Mouse (Mus musculus): ENCODE measurements around the gene Intu. TPM values are rescaled to one million over a fixed set of nuclear protein-coding genes. Genes with fewer than 3 reads are reported as not detected.
A peak's percentile ranks its signal among the peaks of the same experiment; 100 is the strongest.

Intu gene
- polyA plus RNA-seq, 1 experiment from 2014 or later, result 3.9 TPM

GRCm38 (mm10) chr3:40508927-40509576 is 22.0 kb upstream of the Intu start:
- H3K4me2 ChIP-seq (ENCODE audit: low read depth, low read length), result no peak overlapping the region
- no peaks in the 10 kb centered on the region for H3K4me1 ChIP-seq (ENCODE audit: control insufficient read depth, insufficient read depth, low read length)
- H3K36me3 ChIP-seq (ENCODE audit: control insufficient read depth, insufficient read depth, low read length), result no peaks in the 10 kb centered on the region
- H3K4me3 ChIP-seq (ENCODE audit: low read depth, low read length), result no peak overlapping the region
- H3K9me3 ChIP-seq (ENCODE audit: control insufficient read depth, low read length), result no peaks in the 10 kb centered on the region
- ATAC-seq (ENCODE audit: low read depth), result no peak
- H3K27me3 ChIP-seq (ENCODE audit: control insufficient read depth, insufficient read depth, low read length), result no peaks in the 10 kb centered on the region
- WGBS, result 79% methylated on average over 6 of the region's 6 CpGs
- no peak overlapping the region for H3K9ac ChIP-seq (replicated peaks; ENCODE audit: low read depth, low read length)
- H3K27ac ChIP-seq (ENCODE audit: low read depth, low read length), result no peak overlapping the region

- ATAC-seq (ENCODE audit: low read depth), result no peak
- Histone ChIP-seq H3K4me3 (ENCODE audit: low read depth, low read length) (no peak overlapping the region), H3K4me1 (ENCODE audit: control insufficient read depth, insufficient read depth, low read length) (no peaks in the 10 kb centered on the region), H3K9me3 (ENCODE audit: control insufficient read depth, low read length) (no peaks in the 10 kb centered on the region), H3K4me2 (ENCODE audit: low read depth, low read length) (no peak overlapping the region), H3K9ac (replicated peaks; ENCODE audit: low read depth, low read length) (no peak overlapping the region), H3K27ac (ENCODE audit: low read depth, low read length) (no peak overlapping the region), H3K36me3 (ENCODE audit: control insufficient read depth, insufficient read depth, low read length) (no peaks in the 10 kb centered on the region), H3K27me3 (ENCODE audit: control insufficient read depth, insufficient read depth, low read length) (no peaks in the 10 kb centered on the region)
- WGBS, result 66% methylated on average over 6 of the region's 6 CpGs
Measured at GRCm38 (mm10) chr3:40510567-40510966, 20.5 kb upstream of the Intu start.

GRCm38 (mm10) chr3:40512936-40513829 is 17.9 kb upstream of the Intu start:
- H3K36me3 ChIP-seq (ENCODE audit: control insufficient read depth, insufficient read depth, low read length), result no peaks in the 10 kb centered on the region
- 89% methylated on average over 12 of the region's 13 CpGs for WGBS
- no peak overlapping the region for H3K9ac ChIP-seq (replicated peaks; ENCODE audit: low read depth, low read length)
- H3K9me3 ChIP-seq (ENCODE audit: control insufficient read depth, low read length), result no peaks in the 10 kb centered on the region
- no peak overlapping the region for H3K4me3 ChIP-seq (ENCODE audit: low read depth, low read length)
- H3K4me2 ChIP-seq (ENCODE audit: low read depth, low read length), result no peak overlapping the region
- no peak for ATAC-seq (ENCODE audit: low read depth)
- no peaks in the 10 kb centered on the region for H3K4me1 ChIP-seq (ENCODE audit: control insufficient read depth, insufficient read depth, low read length)
- no peak overlapping the region for H3K27ac ChIP-seq (ENCODE audit: low read depth, low read length)
- no peaks in the 10 kb centered on the region for H3K27me3 ChIP-seq (ENCODE audit: control insufficient read depth, insufficient read depth, low read length)

- no peak overlapping the region for H3K4me3 ChIP-seq (ENCODE audit: low read depth, low read length)
- no peaks in the 10 kb centered on the region for H3K4me1 ChIP-seq (ENCODE audit: control insufficient read depth, insufficient read depth, low read length)
- H3K4me2 ChIP-seq (ENCODE audit: low read depth, low read length), result no peak overlapping the region
- H3K27ac ChIP-seq (ENCODE audit: low read depth, low read length), result no peak overlapping the region
- no peaks in the 10 kb centered on the region for H3K27me3 ChIP-seq (ENCODE audit: control insufficient read depth, insufficient read depth, low read length)
- H3K9me3 ChIP-seq (ENCODE audit: control insufficient read depth, low read length), result no peaks in the 10 kb centered on the region
- H3K9ac ChIP-seq (replicated peaks; ENCODE audit: low read depth, low read length), result no peak overlapping the region
- no peaks in the 10 kb centered on the region for H3K36me3 ChIP-seq (ENCODE audit: control insufficient read depth, insufficient read depth, low read length)
- no peak for ATAC-seq (ENCODE audit: low read depth)
- WGBS, result 85% methylated on average over 3 of the region's 3 CpGs
Measured at GRCm38 (mm10) chr3:40518240-40518639, 12.8 kb upstream of the Intu start.

GRCm38 (mm10) chr3:40519555-40519954 is 11.5 kb upstream of the Intu start:
- Histone ChIP-seq H3K9ac (replicated peaks; ENCODE audit: low read depth, low read length) (no peak overlapping the region), H3K4me2 (ENCODE audit: low read depth, low read length) (no peak overlapping the region), H3K9me3 (ENCODE audit: control insufficient read depth, low read length) (no peaks in the 10 kb centered on the region), H3K27me3 (ENCODE audit: control insufficient read depth, insufficient read depth, low read length) (no peaks in the 10 kb centered on the region), H3K27ac (ENCODE audit: low read depth, low read length) (no peak overlapping the region), H3K4me1 (ENCODE audit: control insufficient read depth, insufficient read depth, low read length) (no peaks in the 10 kb centered on the region), H3K4me3 (ENCODE audit: low read depth, low read length) (no peak overlapping the region), H3K36me3 (ENCODE audit: control insufficient read depth, insufficient read depth, low read length) (no peaks in the 10 kb centered on the region)
- 80% methylated on average over 3 of the region's 3 CpGs for WGBS
- no peak for ATAC-seq (ENCODE audit: low read depth)

GRCm38 (mm10) chr3:40520567-40520966 is 10.5 kb upstream of the Intu start:
- no peak overlapping the region for H3K4me3 ChIP-seq (ENCODE audit: low read depth, low read length)
- H3K4me2 ChIP-seq (ENCODE audit: low read depth, low read length), result no peak overlapping the region
- no peaks in the 10 kb centered on the region for H3K36me3 ChIP-seq (ENCODE audit: control insufficient read depth, insufficient read depth, low read length)
- WGBS, result 95% methylated on average over 3 of the region's 3 CpGs
- no peaks in the 10 kb centered on the region for H3K27me3 ChIP-seq (ENCODE audit: control insufficient read depth, insufficient read depth, low read length)
- no peak overlapping the region for H3K27ac ChIP-seq (ENCODE audit: low read depth, low read length)
- H3K9me3 ChIP-seq (ENCODE audit: control insufficient read depth, low read length), result no peaks in the 10 kb centered on the region
- H3K4me1 ChIP-seq (ENCODE audit: control insufficient read depth, insufficient read depth, low read length), result no peaks in the 10 kb centered on the region
- no peak overlapping the region for H3K9ac ChIP-seq (replicated peaks; ENCODE audit: low read depth, low read length)
- no peak for ATAC-seq (ENCODE audit: low read depth)

GRCm38 (mm10) chr3:40522446-40522845 is 8.6 kb upstream of the Intu start:
- no peaks in the 10 kb centered on the region for H3K9me3 ChIP-seq (ENCODE audit: control insufficient read depth, low read length)
- no peak overlapping the region for H3K4me3 ChIP-seq (ENCODE audit: low read depth, low read length)
- peak overlapping the region; percentile 16; the same call in 1 of the 2 replicates for H3K4me2 ChIP-seq (ENCODE audit: low read depth, low read length)
- 30% methylated on average over 6 of the region's 6 CpGs for WGBS
- H3K36me3 ChIP-seq (ENCODE audit: control insufficient read depth, insufficient read depth, low read length), result no peaks in the 10 kb centered on the region
- no peaks in the 10 kb centered on the region for H3K4me1 ChIP-seq (ENCODE audit: control insufficient read depth, insufficient read depth, low read length)
- no peaks in the 10 kb centered on the region for H3K27me3 ChIP-seq (ENCODE audit: control insufficient read depth, insufficient read depth, low read length)
- no peak overlapping the region for H3K27ac ChIP-seq (ENCODE audit: low read depth, low read length)
- no peak for ATAC-seq (ENCODE audit: low read depth)
- H3K9ac ChIP-seq (replicated peaks; ENCODE audit: low read depth, low read length), result no peak overlapping the region

GRCm38 (mm10) chr3:40522846-40523245 is 8.2 kb upstream of the Intu start:
- H3K4me2 ChIP-seq (ENCODE audit: low read depth, low read length), result peak overlapping the region; percentile 16; the same call in 1 of the 2 replicates
- H3K4me3 ChIP-seq (ENCODE audit: low read depth, low read length), result no peak overlapping the region
- H3K36me3 ChIP-seq (ENCODE audit: control insufficient read depth, insufficient read depth, low read length), result no peaks in the 10 kb centered on the region
- H3K27ac ChIP-seq (ENCODE audit: low read depth, low read length), result no peak overlapping the region
- no peaks in the 10 kb centered on the region for H3K9me3 ChIP-seq (ENCODE audit: control insufficient read depth, low read length)
- no peaks in the 10 kb centered on the region for H3K27me3 ChIP-seq (ENCODE audit: control insufficient read depth, insufficient read depth, low read length)
- 57% methylated on average over 14 of the region's 14 CpGs for WGBS
- no peaks in the 10 kb centered on the region for H3K4me1 ChIP-seq (ENCODE audit: control insufficient read depth, insufficient read depth, low read length)
- no peak overlapping the region for H3K9ac ChIP-seq (replicated peaks; ENCODE audit: low read depth, low read length)
- ATAC-seq (ENCODE audit: low read depth), result no peak

- H3K9me3 ChIP-seq (ENCODE audit: control insufficient read depth, low read length), result no peaks in the 10 kb centered on the region
- H3K27ac ChIP-seq (ENCODE audit: low read depth, low read length), result no peak overlapping the region
- ATAC-seq (ENCODE audit: low read depth), result no peak
- H3K4me2 ChIP-seq (ENCODE audit: low read depth, low read length), result peak overlapping the region; percentile 16; the same call in 1 of the 2 replicates
- H3K9ac ChIP-seq (replicated peaks; ENCODE audit: low read depth, low read length), result no peak overlapping the region
- H3K4me3 ChIP-seq (ENCODE audit: low read depth, low read length), result no peak overlapping the region
- no peaks in the 10 kb centered on the region for H3K27me3 ChIP-seq (ENCODE audit: control insufficient read depth, insufficient read depth, low read length)
- no peaks in the 10 kb centered on the region for H3K36me3 ChIP-seq (ENCODE audit: control insufficient read depth, insufficient read depth, low read length)
- no peaks in the 10 kb centered on the region for H3K4me1 ChIP-seq (ENCODE audit: control insufficient read depth, insufficient read depth, low read length)
- 12% methylated on average over 7 of the region's 7 CpGs for WGBS
Measured at GRCm38 (mm10) chr3:40523371-40523783, 7.7 kb upstream of the Intu start.

Data from neural tube, embryonic 14.5 days (tissue).